Mouse (Mus musculus): Measurements from ENCODE around the gene Fgf22. TPM values are rescaled to one million over a fixed set of nuclear protein-coding genes. Genes with fewer than 3 reads are reported as not detected.

Gene Fgf22
- total and polyA plus RNA-seq, 3 experiments = 0.44 TPM; not detected in 2

DNA sequence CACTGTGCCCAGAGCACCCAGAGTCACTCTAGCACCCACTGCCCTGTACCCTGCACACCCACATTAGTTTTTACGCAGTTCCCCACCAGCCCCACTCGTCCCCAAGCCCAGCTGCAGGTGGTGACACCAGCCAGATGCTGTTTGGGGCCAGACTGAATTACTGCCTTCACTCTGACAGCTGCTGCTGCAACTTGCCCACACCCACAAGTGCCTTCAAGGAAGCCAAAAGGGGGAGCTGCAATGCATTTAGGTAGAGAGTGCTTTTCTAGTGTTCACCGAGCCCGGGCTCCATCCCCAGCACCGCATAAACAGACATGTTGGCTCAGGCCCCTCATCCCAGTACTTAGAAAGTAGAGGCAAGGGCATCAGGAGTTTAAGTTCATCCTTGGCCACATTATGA, 27.1 kb downstream of the Fgf22 start:
- Histone ChIP-seq H3K27me3 (ENCODE audit: insufficient read depth, low read length) (peaks cover 52% of the 10 kb centered on the region), H3K9me3 (replicated peaks) (0 out of 2 replicates have a peak, but pooled peaks cover 2% of the 10 kb centered on the region), H3K36me3 (replicated peaks) (no peaks in the 10 kb centered on the region), H3K4me1 (ENCODE audit: insufficient read depth, low read depth, low read length) (peaks cover 23% of the 10 kb centered on the region), H3K4me3 (ENCODE audit: low read depth, low read length) (no peak overlapping the region)
- no peak for ATAC-seq (ENCODE audit: extremely low read depth, insufficient number of reproducible peaks, low FRiP score, poor library complexity, severe bottlenecking)
- DNase-seq (ENCODE audit: low spot score) = no peak
- no peak for TF ChIP-seq TAL1 (conservative IDR thresholded peaks at IDR 0.05; ENCODE audit: low read depth, low read length)

DNA sequence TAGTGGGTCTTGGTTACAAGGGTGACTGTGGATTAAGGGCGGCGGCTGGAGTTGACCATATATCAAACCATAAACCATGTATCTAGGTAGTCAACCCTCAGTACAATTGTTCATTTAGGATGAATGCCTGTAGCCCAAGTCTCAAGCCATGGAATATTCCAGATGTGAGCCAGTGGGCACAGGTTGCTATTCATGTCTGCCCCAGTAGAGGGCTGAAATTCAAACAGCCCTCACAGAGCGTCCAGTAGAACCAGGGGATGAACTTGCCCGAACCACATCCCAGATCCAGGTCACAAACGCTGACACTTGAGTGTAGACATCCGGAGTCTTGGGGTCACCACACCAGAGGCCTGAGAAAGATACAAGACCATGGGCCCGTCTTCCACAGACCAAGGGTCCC, 28.2 kb downstream of the Fgf22 start:
- Histone ChIP-seq H3K4me1 (ENCODE audit: insufficient read depth, low read depth, low read length) (peaks cover 18% of the 10 kb centered on the region), H3K27me3 (ENCODE audit: insufficient read depth, low read length) (peaks cover 47% of the 10 kb centered on the region)

DNA sequence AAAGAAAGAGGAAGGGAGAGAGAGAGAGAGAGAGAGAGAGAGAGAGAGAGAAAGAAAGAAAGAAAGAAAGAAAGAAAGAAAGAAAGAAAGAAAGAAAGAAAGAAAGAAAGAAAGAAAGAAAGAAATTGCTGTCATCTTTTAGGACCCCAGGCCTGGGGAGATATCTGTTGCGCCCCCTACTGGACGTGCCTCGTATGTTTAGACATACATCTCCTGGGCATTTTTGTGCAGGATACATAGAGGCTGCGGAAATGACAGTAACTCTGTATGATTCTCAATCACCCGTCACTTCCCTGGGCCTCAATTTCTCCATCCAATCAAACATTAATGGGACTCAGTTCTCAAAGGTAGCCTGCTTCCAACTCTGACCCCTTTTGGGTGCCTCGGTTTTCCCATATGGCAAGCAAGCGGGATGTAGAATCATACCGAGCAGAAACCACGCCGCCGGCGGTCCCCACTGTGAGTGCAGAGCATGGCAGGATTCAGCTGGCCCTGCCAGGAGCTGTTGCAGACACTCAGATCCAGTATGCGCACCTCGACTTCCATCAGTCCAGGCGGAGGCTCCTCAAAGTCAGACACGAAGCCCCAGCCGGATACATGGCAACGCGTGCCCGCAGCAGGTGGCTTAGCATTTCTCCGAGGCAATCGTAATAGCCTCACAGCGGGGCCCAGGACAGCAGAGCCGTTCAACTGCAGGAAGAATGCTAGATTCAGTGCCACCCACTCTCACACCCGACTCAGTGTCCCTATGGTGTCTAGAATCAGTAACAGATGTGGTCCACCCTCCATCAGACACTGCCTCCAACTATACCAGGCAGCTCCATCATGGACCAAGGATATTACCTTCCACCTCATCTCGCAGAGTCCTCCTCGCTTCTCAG, 29.3 kb downstream of the Fgf22 start:
- peaks cover 38% of the 10 kb centered on the region for H3K27me3 ChIP-seq (ENCODE audit: insufficient read depth, low read length)
- no peak for TF ChIP-seq GATA2 (IDR thresholded peaks at IDR 0.05; ENCODE audit: borderline replicate concordance, low read depth, low read length)
- TF ChIP-seq CTCF (IDR thresholded peaks at IDR 0.05; ENCODE audit: low read depth, low read length) = peak; percentile 35
- no peak for TF ChIP-seq POLR2AphosphoS5 (IDR thresholded peaks at IDR 0.05; ENCODE audit: insufficient replicate concordance, low read depth, low read length)
- H3K36me3 ChIP-seq (replicated peaks) = no peaks in the 10 kb centered on the region
- 0 out of 2 replicates have a peak, but pooled peaks cover 2% of the 10 kb centered on the region for H3K9me3 ChIP-seq (replicated peaks)
- H3K4me3 ChIP-seq (ENCODE audit: low read depth, low read length) = no peak overlapping the region
- peaks cover 22% of the 10 kb centered on the region for H3K4me1 ChIP-seq (ENCODE audit: insufficient read depth, low read depth, low read length)
- DNase-seq (ENCODE audit: low spot score) (no peak), ATAC-seq (ENCODE audit: extremely low read depth, insufficient number of reproducible peaks, low FRiP score, poor library complexity, severe bottlenecking) (no peak)

More for the DNA sequence above, 28.2 kb downstream of the Fgf22 start:
- H3K36me3 ChIP-seq (replicated peaks) = no peaks in the 10 kb centered on the region
- H3K4me3 ChIP-seq (ENCODE audit: low read depth, low read length) = no peak overlapping the region
- DNase-seq (ENCODE audit: low spot score) (no peak), ATAC-seq (ENCODE audit: extremely low read depth, insufficient number of reproducible peaks, low FRiP score, poor library complexity, severe bottlenecking) (no peak)
- H3K9me3 ChIP-seq (replicated peaks) = 0 out of 2 replicates have a peak, but pooled peaks cover 2% of the 10 kb centered on the region
- TF ChIP-seq GATA2 (IDR thresholded peaks at IDR 0.05; ENCODE audit: borderline replicate concordance, low read depth, low read length) (no peak), TAL1 (conservative IDR thresholded peaks at IDR 0.05; ENCODE audit: low read depth, low read length) (no peak), POLR2AphosphoS5 (IDR thresholded peaks at IDR 0.05; ENCODE audit: insufficient replicate concordance, low read depth, low read length) (no peak), CTCF (IDR thresholded peaks at IDR 0.05; ENCODE audit: low read depth, low read length) (no peak), GATA1 (IDR thresholded peaks at IDR 0.05; ENCODE audit: borderline replicate concordance, low read length) (no peak)

DNA sequence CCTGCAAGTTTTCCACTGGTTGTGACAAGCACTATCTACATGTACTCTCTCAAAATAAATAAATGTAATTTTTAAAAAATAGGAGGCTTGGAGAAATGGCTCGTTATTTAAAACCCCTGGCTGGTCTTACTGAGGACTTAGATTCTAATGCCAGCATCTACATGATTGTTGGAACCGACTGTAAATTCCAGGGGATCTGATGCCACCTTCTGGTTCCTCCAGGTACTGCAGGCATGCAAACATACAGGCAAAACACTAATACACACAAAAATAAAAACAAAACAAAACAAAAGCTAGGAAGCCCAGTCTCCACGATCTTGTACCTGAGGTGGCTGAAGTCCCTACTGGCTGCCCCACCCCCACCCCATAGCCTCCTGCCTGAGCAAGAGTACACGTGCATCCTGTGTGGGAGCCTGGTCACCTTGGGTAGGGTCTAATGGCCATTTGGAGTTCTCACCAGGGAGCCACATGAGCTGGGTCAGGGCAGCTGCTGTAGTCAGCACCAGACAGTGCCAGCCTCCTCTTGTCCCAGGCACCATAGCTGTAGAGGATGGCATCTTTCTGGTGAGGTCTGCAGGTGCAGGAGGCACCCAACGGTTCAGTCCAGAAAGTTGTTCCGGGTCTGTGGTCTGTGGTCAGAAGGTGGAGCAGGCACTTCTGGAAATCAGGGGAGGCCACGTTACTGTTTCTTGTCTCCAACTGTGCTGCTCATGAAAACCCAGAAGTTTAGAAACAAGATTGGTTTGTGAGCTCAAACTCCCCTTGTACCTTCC, 33.7 kb downstream of the Fgf22 start:
- no peaks in the 10 kb centered on the region for H3K36me3 ChIP-seq (replicated peaks)
- peaks cover 34% of the 10 kb centered on the region for H3K27me3 ChIP-seq (ENCODE audit: insufficient read depth, low read length)
- H3K9me3 ChIP-seq (replicated peaks) = no peaks in the 10 kb centered on the region
- DNase-seq (ENCODE audit: low spot score) (no peak), ATAC-seq (ENCODE audit: extremely low read depth, insufficient number of reproducible peaks, low FRiP score, poor library complexity, severe bottlenecking) (no peak)
- peak; percentile 68 for TF ChIP-seq CTCF (IDR thresholded peaks at IDR 0.05; ENCODE audit: low read depth, low read length)
- no peak for TF ChIP-seq GATA1 (IDR thresholded peaks at IDR 0.05; ENCODE audit: borderline replicate concordance, low read length)
- no peak for TF ChIP-seq TAL1 (conservative IDR thresholded peaks at IDR 0.05; ENCODE audit: low read depth, low read length)
- H3K4me1 ChIP-seq (ENCODE audit: insufficient read depth, low read depth, low read length) = peaks cover 14% of the 10 kb centered on the region
- no peak overlapping the region for H3K4me3 ChIP-seq (ENCODE audit: low read depth, low read length)

DNA sequence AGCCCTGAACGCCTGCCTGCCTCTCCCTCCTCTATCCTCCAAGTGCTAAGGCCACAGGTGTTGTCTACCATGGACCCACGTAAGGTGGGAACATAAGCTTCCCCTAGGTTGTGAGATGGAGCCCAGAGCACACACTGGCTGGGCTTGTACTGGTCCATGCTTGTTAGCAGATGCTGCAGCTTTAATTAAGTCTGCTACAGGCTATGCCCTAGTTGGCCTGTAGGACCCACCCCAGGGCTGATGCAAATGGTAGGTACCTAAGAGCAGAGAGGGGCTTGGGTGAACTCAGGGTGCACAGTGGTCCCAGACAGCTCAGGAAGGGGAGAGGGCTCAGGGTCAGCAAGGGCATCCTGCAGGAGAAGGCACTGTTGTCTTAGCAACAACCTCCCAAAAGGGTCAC, 34.7 kb downstream of the Fgf22 start:
- Histone ChIP-seq H3K27me3 (ENCODE audit: insufficient read depth, low read length) (peaks cover 38% of the 10 kb centered on the region), H3K4me3 (ENCODE audit: low read depth, low read length) (no peak overlapping the region)

DNA sequence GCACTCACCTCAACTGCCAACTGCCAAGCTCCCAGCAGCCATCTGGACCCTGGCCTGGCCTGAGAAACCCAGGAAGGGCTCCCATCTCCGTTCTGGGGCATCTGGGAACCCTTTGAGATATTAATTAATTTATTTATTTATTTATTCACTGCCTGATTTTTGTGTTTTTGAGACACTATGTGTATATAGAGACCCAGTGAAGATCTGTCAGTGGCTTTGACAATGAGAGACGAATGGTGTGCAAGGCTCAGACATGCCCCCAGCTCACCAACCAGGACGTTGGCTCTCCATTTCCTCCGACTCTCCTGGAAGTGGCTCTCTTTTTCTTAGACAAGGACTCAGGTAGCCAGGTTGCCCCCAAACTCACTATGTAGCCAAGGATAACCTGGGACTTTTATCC, 36.0 kb downstream of the Fgf22 start, which contains the start of gene Prss57:
Prss57 (minus strand) TSS at position 101 of the 400 bp plus-strand sequence.
- TF ChIP-seq POLR2AphosphoS5 (IDR thresholded peaks at IDR 0.05; ENCODE audit: insufficient replicate concordance, low read depth, low read length) = no peak
- no peak for TF ChIP-seq GATA2 (IDR thresholded peaks at IDR 0.05; ENCODE audit: borderline replicate concordance, low read depth, low read length)
- TF ChIP-seq TAL1 (conservative IDR thresholded peaks at IDR 0.05; ENCODE audit: low read depth, low read length) = no peak
- no peak for TF ChIP-seq CTCF (IDR thresholded peaks at IDR 0.05; ENCODE audit: low read depth, low read length)
- no peak for TF ChIP-seq GATA1 (IDR thresholded peaks at IDR 0.05; ENCODE audit: borderline replicate concordance, low read length)
- no peak for DNase-seq (ENCODE audit: low spot score)
- Histone ChIP-seq H3K4me3 (ENCODE audit: low read depth, low read length) (no peak within 1 kb of the TSS), H3K4me1 (ENCODE audit: insufficient read depth, low read depth, low read length) (peaks cover 25% of the 10 kb centered on the region), H3K36me3 (replicated peaks) (no peaks in the 10 kb centered on the region), H3K27me3 (ENCODE audit: insufficient read depth, low read length) (peaks cover 40% of the 10 kb centered on the region), H3K9me3 (replicated peaks) (0 out of 2 replicates have a peak, but pooled peaks cover 2% of the 10 kb centered on the region)
- no peak for ATAC-seq (ENCODE audit: extremely low read depth, insufficient number of reproducible peaks, low FRiP score, poor library complexity, severe bottlenecking)

More for the DNA sequence above, 34.7 kb downstream of the Fgf22 start:
- DNase-seq (ENCODE audit: low spot score) = no peak
- H3K36me3 ChIP-seq (replicated peaks) = no peaks in the 10 kb centered on the region
- ATAC-seq (ENCODE audit: extremely low read depth, insufficient number of reproducible peaks, low FRiP score, poor library complexity, severe bottlenecking) = no peak
- H3K4me1 ChIP-seq (ENCODE audit: insufficient read depth, low read depth, low read length) = peaks cover 22% of the 10 kb centered on the region
- H3K9me3 ChIP-seq (replicated peaks) = no peaks in the 10 kb centered on the region
- no peak for TF ChIP-seq GATA2 (IDR thresholded peaks at IDR 0.05; ENCODE audit: borderline replicate concordance, low read depth, low read length)
- TF ChIP-seq CTCF (IDR thresholded peaks at IDR 0.05; ENCODE audit: low read depth, low read length) = no peak
- TF ChIP-seq GATA1 (IDR thresholded peaks at IDR 0.05; ENCODE audit: borderline replicate concordance, low read length) = no peak
- no peak for TF ChIP-seq POLR2AphosphoS5 (IDR thresholded peaks at IDR 0.05; ENCODE audit: insufficient replicate concordance, low read depth, low read length)
- no peak for TF ChIP-seq TAL1 (conservative IDR thresholded peaks at IDR 0.05; ENCODE audit: low read depth, low read length)
